Mouse (Mus musculus) thymus, adult 2 months (tissue): ENCODE measurements around the gene Fkbpl.

Experiments used
- CTCF ChIP-seq: fragments of 200-500 bp; IDR thresholded peaks from 2 replicates; pipeline ENCODE4 v1.5.1; 2012; ENCODE audit warnings: mild to moderate bottlenecking, control low read depth, low read length, moderate library complexity, borderline replicate concordance; ENCODE audit not compliant: control insufficient read depth, poor library complexity, insufficient read depth; ENCODE audit errors: extremely low read depth
- POLR2A ChIP-seq: fragments of 200-500 bp; IDR thresholded peaks from 2 replicates; pipeline ENCODE4 v1.6.1; 2012; ENCODE audit warnings: mild to moderate bottlenecking, low read length, control low read depth, moderate library complexity; ENCODE audit not compliant: control insufficient read depth, poor library complexity, insufficient read depth; ENCODE audit errors: extremely low read depth

- no peak for TF ChIP-seq CTCF
- no peak for TF ChIP-seq POLR2A
Measured at GRCm38 (mm10) chr17:34664472-34664871, 19.9 kb downstream of the Fkbpl start.
